Comparison of ENCODE assay signal across 20 mouse cellular contexts in genomic region chr10:13100061-13100648, GRCm38 (mm10). TPM values are rescaled to one million over a fixed set of nuclear protein-coding genes. Genes with fewer than 3 reads are reported as not detected.
DNase-seq lines count a peak whose midpoint lies in the region; ATAC-seq lines count a peak whose summit lies in the region.
"Had no signal": no experiment of that assay in that cellular context is flagged by ENCODE, and none has a peak within 500 bp of the region (broad histone marks: within the 10 kb centered on the region; RNA-seq: fewer than 3 reads in every experiment).

No protein-coding gene starts in this region.

- no peaks in the 10 kb centered on the region for H3K27me3 ChIP-seq in kidney, embryonic 16.5 days (ENCODE audit: insufficient read depth, low read length)
- no peaks in the 10 kb centered on the region for H3K27me3 ChIP-seq in embryonic facial prominence, embryonic 14.5 days (replicated peaks; ENCODE audit: control insufficient read depth, insufficient read depth, low read length)
- no peaks in the 10 kb centered on the region for H3K27me3 ChIP-seq in embryonic facial prominence, embryonic 15.5 days
- H3K27me3 ChIP-seq: embryonic facial prominence, embryonic 13.5 days; hindbrain, embryonic 15.5 days; limb, embryonic 13.5 days; midbrain, embryonic 12.5 days had no signal

- no peaks in the 10 kb centered on the region for H3K9me3 ChIP-seq in kidney, embryonic 16.5 days (ENCODE audit: low read length)
- H3K9me3 ChIP-seq in embryonic facial prominence, embryonic 14.5 days (ENCODE audit: control insufficient read depth, low read length): no peaks in the 10 kb centered on the region
- no peaks in the 10 kb centered on the region for H3K9me3 ChIP-seq in embryonic facial prominence, embryonic 15.5 days (replicated peaks)
- H3K9me3 ChIP-seq: embryonic facial prominence, embryonic 13.5 days; forebrain, embryonic 10.5 days; hindbrain, embryonic 15.5 days; limb, embryonic 13.5 days; midbrain, embryonic 12.5 days had no signal

- H3K4me3 ChIP-seq in kidney, embryonic 16.5 days (ENCODE audit: low read length): no peak overlapping the region
- no peak overlapping the region for H3K4me3 ChIP-seq in embryonic facial prominence, embryonic 14.5 days (ENCODE audit: low read depth, low read length)
- no peak overlapping the region for H3K4me3 ChIP-seq in embryonic facial prominence, embryonic 15.5 days (replicated peaks)
- H3K4me3 ChIP-seq: embryonic facial prominence, embryonic 13.5 days; forebrain, embryonic 10.5 days; hindbrain, embryonic 15.5 days; limb, embryonic 13.5 days; midbrain, embryonic 12.5 days had no signal

- no peak overlapping the region for H3K9ac ChIP-seq in kidney, embryonic 16.5 days (replicated peaks; ENCODE audit: low read length)
- no peak overlapping the region for H3K9ac ChIP-seq in embryonic facial prominence, embryonic 14.5 days (ENCODE audit: low read depth, low read length)
- no peak overlapping the region for H3K9ac ChIP-seq in embryonic facial prominence, embryonic 15.5 days
- H3K9ac ChIP-seq: embryonic facial prominence, embryonic 13.5 days; forebrain, postnatal 0 days; hindbrain, embryonic 15.5 days; limb, embryonic 13.5 days; liver, embryonic 14.5 days; midbrain, embryonic 12.5 days had no signal

- no peak for ATAC-seq in kidney, embryonic 16.5 days (ENCODE audit: low FRiP score, low TSS enrichment)
- no peak for ATAC-seq in embryonic facial prominence, embryonic 14.5 days (ENCODE audit: low read depth)
- no peak for ATAC-seq in embryonic facial prominence, embryonic 15.5 days (ENCODE audit: insufficient number of reproducible peaks, low FRiP score, low TSS enrichment, low read depth)
- ATAC-seq in activated CD4-positive, CD25-positive, alpha-beta regulatory T cell, adult 4 months: no peak
- ATAC-seq: forebrain, postnatal 0 days had no signal

- peaks cover 10% of the 10 kb centered on the region; the same call in 1 of the 2 replicates for H3K4me1 ChIP-seq in kidney, embryonic 16.5 days (ENCODE audit: insufficient read depth, low read length)
- H3K4me1 ChIP-seq in embryonic facial prominence, embryonic 14.5 days (ENCODE audit: control insufficient read depth, insufficient read depth, low read length): no peaks in the 10 kb centered on the region
- H3K4me1 ChIP-seq in embryonic facial prominence, embryonic 15.5 days: no peaks in the 10 kb centered on the region
- H3K4me1 ChIP-seq: embryonic facial prominence, embryonic 13.5 days; hindbrain, embryonic 15.5 days; limb, embryonic 13.5 days had no signal

- no peak for DNase-seq in kidney, postnatal 14 days
- DNase-seq in embryonic facial prominence, embryonic 14.5 days (ENCODE audit: low spot score): peak; percentile 80
- DNase-seq in large intestine, adult 2 months (ENCODE audit: low read depth, low spot score): peak; percentile 14
- DNase-seq in urinary bladder, postnatal 10 days (ENCODE audit: low spot score): no peak
- DNase-seq in gastrocnemius, postnatal 25 days: no peak
- DNase-seq: adrenal gland, adult 8-10 months; cerebellum, adult 9-10 months; forebrain, postnatal 0 days; heart, postnatal 4 days; retina, postnatal 1 day; thymus, postnatal 36 days had no signal

- H3K36me3 ChIP-seq in kidney, embryonic 16.5 days (ENCODE audit: insufficient read depth, low read length): no peaks in the 10 kb centered on the region
- no peaks in the 10 kb centered on the region for H3K36me3 ChIP-seq in embryonic facial prominence, embryonic 14.5 days (ENCODE audit: control insufficient read depth, insufficient read depth, low read length)
- no peaks in the 10 kb centered on the region for H3K36me3 ChIP-seq in embryonic facial prominence, embryonic 15.5 days
- H3K36me3 ChIP-seq: embryonic facial prominence, embryonic 13.5 days; hindbrain, embryonic 15.5 days; limb, embryonic 13.5 days; midbrain, embryonic 12.5 days had no signal

- WGBS in kidney, embryonic 16.5 days: 78% methylated on average over 6 of the region's 6 CpGs
- whole genome bisulfite sequencing in embryonic facial prominence, embryonic 14.5 days: 72% methylated on average over 6 of the region's 6 CpGs
- 68% methylated on average over 6 of the region's 6 CpGs for WGBS in embryonic facial prominence, embryonic 15.5 days
- 39% methylated on average over 6 of the region's 6 CpGs for whole genome bisulfite sequencing in large intestine, adult 2 months

- peak overlapping the region; percentile 56 for H3K27ac ChIP-seq in kidney, embryonic 16.5 days (ENCODE audit: low read length)
- peak overlapping the region; percentile 35; the same call in 1 of the 2 replicates for H3K27ac ChIP-seq in embryonic facial prominence, embryonic 14.5 days (replicated peaks; ENCODE audit: low read depth, low read length)
- H3K27ac ChIP-seq in embryonic facial prominence, embryonic 15.5 days (replicated peaks): peak overlapping the region; percentile 40
- H3K27ac ChIP-seq: embryonic facial prominence, embryonic 13.5 days; forebrain, embryonic 10.5 days; hindbrain, embryonic 15.5 days; limb, embryonic 13.5 days; liver, embryonic 14.5 days; midbrain, embryonic 12.5 days had no signal

- H3K4me2 ChIP-seq in kidney, embryonic 16.5 days (replicated peaks; ENCODE audit: low read depth, low read length): no peak overlapping the region
- H3K4me2 ChIP-seq in embryonic facial prominence, embryonic 14.5 days (ENCODE audit: low read depth, low read length): no peak overlapping the region
- H3K4me2 ChIP-seq in embryonic facial prominence, embryonic 15.5 days (replicated peaks): no peak overlapping the region
- H3K4me2 ChIP-seq: embryonic facial prominence, embryonic 13.5 days; hindbrain, embryonic 15.5 days; limb, embryonic 13.5 days; midbrain, embryonic 12.5 days had no signal

RNA-seq across cellular contexts. Expression of gene Plagl1, which starts 39.9 kb away (rescaled TPM):
- 83.8 and 93.0 TPM in 2 replicates for polyA plus RNA-seq in kidney, embryonic 16.5 days (2015; fragmentation: Nextera tagmentation; extraction: Ambion mirVana)
- 391 and 411 TPM in 2 replicates for polyA plus RNA-seq in embryonic facial prominence, embryonic 14.5 days (2014; fragmentation: Nextera tagmentation; extraction: Ambion mirVana)
- polyA plus RNA-seq in embryonic facial prominence, embryonic 15.5 days (2015; fragmentation: Nextera tagmentation; extraction: Ambion mirVana): 220 and 243 TPM in 2 replicates
- 4.2 and 6.1 TPM in 2 replicates for polyA plus RNA-seq in large intestine, adult 2 months (2012; rRNA removed)
- 1 to 10 TPM; 1.8 to 2.2 TPM for polyA plus RNA-seq in activated CD4-positive, CD25-positive, alpha-beta regulatory T cell, adult 4 months (2017; shearing (Covaris generic))
- total RNA-seq in gastrocnemius, postnatal 25 days (2021): 10 to 100 TPM in 1 of 2 experiments, 1 to 10 TPM in 1; 5.0 to 10.6 TPM

Comparison
In these comparisons a context has a peak if more than half of its experiments do, and no peak if none do; other contexts are left out.
1. DNase-seq: peak in embryonic facial prominence, embryonic 14.5 days (single experiment) and large intestine, adult 2 months (single experiment); none in kidney, postnatal 14 days (single experiment), urinary bladder, postnatal 10 days (single experiment) and gastrocnemius, postnatal 25 days (single experiment).
2. RNA of gene Plagl1, which starts 39.9 kb away (polyA plus RNA-seq): 391 to 411 TPM in embryonic facial prominence, embryonic 14.5 days, 220 to 243 TPM in embryonic facial prominence, embryonic 15.5 days and 83.8 to 93.0 TPM in kidney, embryonic 16.5 days; 4.2 to 6.1 TPM in large intestine, adult 2 months and 1.8 to 2.2 TPM in activated CD4-positive, CD25-positive, alpha-beta regulatory T cell, adult 4 months; every median in the first group is over 10 times any median in the second.
3. Peak in every context shown above with its lines, with median percentiles within 50 percentile points of each other: H3K27ac ChIP-seq.